Mouse (Mus musculus) heart, postnatal 10 days (tissue): ENCODE measurements around the gene Gm20425. TPM values are rescaled to one million over a fixed set of nuclear protein-coding genes. Genes with fewer than 3 reads are reported as not detected.

Experiments used
- DNase-seq, 2 experiments: peaks; one replicate each; pipeline ENCODE4 v3.0.0; 2021
- intact Hi-C: fragments of 180-260 bp; cut with DNase I; formaldehyde crosslinking; loops from one replicate; pipeline ENCODE4 v1.15.1; 2025
- total RNA-seq, 2 experiments: library from RNA; stranded (reverse); gene quantifications; 2 replicates each; pipeline ENCODE4 v1.2.3; 2021

Gene Gm20425
- 1 to 10 TPM; 6.2 to 7.6 TPM for total RNA-seq

DNA sequence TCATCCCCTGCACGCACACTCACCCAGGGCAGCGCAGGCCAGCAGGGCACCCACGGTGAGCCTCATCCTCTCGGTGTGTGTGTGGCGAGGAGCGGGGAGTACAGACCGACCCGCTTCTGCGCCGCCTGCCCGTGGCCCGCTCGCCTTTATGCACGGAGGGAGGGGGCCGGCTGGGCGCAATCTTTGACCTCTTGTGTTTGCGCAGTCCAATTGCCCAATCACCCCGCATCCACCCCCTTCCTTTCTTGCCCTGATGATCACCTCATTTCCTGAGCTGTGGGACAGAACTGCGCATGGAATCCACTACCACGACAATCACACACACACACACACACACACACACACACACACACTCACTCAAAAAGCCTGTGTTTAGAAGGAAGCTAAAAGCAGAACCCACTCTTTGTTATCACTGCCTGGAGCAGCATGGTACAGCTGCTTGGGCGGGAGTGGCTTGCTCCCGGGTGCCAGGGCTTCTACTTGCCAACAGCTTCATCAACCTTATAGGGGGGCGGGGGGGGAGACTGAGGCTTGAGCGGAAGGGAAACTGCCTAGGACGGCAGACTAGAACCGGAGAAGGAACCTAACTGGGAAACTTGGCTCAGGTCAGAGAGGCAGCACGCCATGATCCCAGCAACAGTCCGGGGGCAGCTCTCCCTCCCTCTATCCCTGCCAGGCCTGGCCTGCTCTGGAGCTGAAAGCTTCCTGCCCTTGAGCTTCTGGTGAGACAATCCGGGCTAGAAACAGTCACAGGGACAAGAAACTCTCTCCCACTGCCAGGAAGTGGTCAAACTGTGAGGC lies at the start of gene Gm20425, which contains the start of gene Trf:
Gm20425 (minus strand) TSS at position 157 of the 801 bp plus-strand sequence.
Trf (minus strand) TSS at position 294 of the 801 bp plus-strand sequence.
- intact Hi-C loops: no loop called here
- peak; percentile 48 to 57 for DNase-seq

DNA sequence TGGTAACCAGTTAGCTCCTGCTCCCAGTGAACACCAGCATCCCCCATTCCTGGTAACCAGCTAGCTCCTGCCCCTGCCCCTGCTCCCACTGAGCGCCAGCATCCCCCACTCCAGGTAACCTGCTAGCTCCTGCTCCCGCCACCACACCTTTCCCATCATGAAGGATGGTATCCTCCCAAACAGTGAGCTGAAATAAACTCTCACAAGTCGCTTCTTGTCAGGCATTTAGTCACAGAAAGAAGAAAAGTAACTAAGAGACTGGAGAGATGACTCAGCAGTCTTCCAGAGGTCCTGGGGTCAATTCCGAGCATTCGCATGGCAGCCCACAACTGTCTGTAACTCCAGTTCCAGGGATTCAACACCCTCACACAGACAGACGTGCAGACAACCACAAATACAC lies 46.8 kb upstream of the Gm20425 start:
- intact Hi-C loops: no loop called here
- DNase-seq: no peak

DNA sequence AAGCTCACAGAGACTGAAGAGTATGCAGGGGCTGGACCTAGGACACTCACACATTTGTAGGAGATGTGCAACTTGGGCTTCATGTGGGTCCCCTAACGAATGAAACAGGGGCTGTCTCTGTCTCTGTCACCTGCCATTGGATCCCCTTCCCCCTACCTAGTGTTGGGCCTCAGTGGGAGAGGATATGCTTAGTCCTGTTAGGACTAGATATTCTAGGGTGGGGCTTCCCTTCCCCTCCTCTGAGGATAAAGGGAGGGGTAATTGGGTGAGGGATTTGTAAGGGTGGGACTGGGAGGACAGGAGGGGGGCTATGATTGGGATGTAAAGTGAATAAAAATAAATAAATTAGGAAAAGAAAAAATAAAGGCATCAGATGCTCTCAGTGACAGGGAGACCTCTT lies 45.6 kb upstream of the Gm20425 start:
- DNase-seq: no peak
- intact Hi-C loops: no loop called here

GRCm38 (mm10) chr9:103274819-103275218 lies 44.7 kb upstream of the Gm20425 start:
- intact Hi-C loops: no loop called here
- DNase-seq: no peak

- no peak for DNase-seq
- intact Hi-C loops: no loop called here
These were observed 41.0 kb upstream of the Gm20425 start for GRCm38 (mm10) chr9:103271104-103271503.

DNA sequence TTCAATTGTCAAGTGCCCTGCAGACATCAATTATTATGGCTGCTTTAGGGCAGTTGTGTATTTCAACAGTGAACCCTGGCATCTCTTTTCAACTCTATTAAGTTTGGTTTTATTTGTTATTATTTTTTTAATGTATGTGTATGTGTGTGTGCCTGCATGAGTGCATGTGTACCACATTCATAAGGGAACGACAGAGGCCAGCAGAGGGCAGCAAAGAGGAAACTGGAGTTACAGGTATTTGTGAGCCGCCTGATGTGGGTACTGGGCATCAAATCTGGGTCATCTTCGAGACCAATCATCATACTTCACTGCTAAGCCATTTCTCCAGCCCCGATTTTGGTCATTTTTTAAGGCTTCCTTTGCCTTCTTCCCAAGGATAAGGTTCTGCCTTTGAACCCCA lies 35.7 kb upstream of the Gm20425 start:
- no peak for DNase-seq
- intact Hi-C loops: no loop called here

GRCm38 (mm10) chr9:103252906-103253305 lies 22.8 kb upstream of the Gm20425 start:
- intact Hi-C loops: no loop called here
- peak; percentile 44 to 47 for DNase-seq

- DNase-seq: no peak
- intact Hi-C loops: no loop called here
These were observed 18.5 kb upstream of the Gm20425 start for GRCm38 (mm10) chr9:103248618-103249017.

GRCm38 (mm10) chr9:103246526-103247168 lies 16.5 kb upstream of the Gm20425 start:
- DNase-seq: no peak
- intact Hi-C loops: no loop called here

- no peak for DNase-seq
- intact Hi-C loops: no loop called here
These were observed 13.5 kb upstream of the Gm20425 start for GRCm38 (mm10) chr9:103243640-103244039.

GRCm38 (mm10) chr9:103241206-103241605 lies 11.1 kb upstream of the Gm20425 start:
- intact Hi-C loops: no loop called here
- DNase-seq: no peak

DNA sequence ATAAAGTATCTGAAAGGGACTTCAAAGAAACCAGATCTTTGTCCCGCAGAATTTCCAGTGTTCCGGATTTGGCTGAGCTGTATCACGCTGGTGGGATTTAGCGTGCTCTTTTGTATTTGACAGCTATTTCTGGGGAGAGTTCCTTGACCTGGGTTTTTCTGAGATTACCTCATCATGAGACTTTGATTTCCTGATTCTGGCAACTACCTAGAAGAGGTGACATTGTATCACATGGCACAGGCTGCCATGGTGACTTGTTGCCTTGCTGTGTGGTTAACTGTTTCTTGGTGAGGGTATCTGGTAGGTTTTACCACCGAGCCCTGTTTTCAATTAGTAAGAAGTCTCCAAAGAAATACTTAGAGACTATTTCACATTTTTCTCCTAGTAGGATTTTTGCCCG lies 9.4 kb upstream of the Gm20425 start:
- no peak for DNase-seq
- intact Hi-C loops: no loop called here

DNA sequence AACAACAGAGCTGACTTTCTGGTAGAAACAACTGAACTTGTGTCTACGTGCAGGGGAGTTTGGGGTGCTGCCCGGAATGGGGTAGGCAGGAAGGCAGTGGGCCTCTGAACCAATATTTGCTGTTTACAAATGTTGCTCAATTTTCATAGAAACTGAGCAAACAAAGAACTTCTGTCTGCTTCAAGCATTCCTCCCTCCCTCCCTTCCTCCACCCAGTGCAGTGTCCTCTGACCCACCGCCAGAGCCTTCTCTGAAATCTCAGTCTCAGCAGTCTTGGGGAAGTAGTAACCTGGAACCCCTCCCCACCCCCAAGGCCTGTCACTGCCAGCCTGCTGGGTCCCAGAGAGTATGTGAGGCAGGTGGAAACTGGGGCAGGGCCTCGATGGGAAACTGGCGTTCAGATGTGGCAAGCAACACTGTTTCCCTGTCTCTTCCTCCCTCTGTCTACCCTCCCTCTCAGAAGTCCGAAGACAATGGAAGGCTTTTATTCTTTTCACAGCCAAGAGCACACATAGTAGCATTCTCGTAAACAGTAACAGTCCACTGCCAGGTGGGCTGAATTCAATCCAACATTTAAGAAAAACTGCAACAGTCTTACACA lies 4.6 kb upstream of the Gm20425 start:
- intact Hi-C loops: no loop called here
- no peak for DNase-seq

DNA sequence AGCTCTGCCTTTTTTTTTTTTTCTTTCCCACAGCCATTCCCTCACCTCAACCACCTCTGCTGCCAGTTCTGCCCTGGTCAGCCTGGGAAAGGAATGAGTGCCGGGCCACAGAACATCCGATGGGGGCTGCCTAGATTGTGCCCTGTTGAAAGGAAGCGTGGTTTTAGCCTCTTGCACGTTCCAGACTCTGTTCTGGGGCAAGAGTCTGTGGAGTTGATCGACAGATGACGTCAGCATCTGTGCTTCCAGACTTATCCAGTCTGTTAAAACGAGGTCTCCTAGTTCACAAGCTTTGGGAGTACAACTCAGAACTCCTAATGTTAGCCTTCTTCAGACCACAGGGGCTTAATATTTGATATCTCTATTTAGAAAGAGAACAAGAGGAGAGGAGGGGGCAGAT lies 4.0 kb upstream of the Gm20425 start:
- no peak for DNase-seq
- intact Hi-C loops: no loop called here

GRCm38 (mm10) chr9:103233006-103233395 lies 2.9 kb upstream of the Gm20425 start:
- intact Hi-C loops: no loop called here
- DNase-seq: no peak

- DNase-seq: no peak
- intact Hi-C loops: no loop called here
These were observed 2.3 kb upstream of the Gm20425 start for GRCm38 (mm10) chr9:103232232-103233005.

DNA sequence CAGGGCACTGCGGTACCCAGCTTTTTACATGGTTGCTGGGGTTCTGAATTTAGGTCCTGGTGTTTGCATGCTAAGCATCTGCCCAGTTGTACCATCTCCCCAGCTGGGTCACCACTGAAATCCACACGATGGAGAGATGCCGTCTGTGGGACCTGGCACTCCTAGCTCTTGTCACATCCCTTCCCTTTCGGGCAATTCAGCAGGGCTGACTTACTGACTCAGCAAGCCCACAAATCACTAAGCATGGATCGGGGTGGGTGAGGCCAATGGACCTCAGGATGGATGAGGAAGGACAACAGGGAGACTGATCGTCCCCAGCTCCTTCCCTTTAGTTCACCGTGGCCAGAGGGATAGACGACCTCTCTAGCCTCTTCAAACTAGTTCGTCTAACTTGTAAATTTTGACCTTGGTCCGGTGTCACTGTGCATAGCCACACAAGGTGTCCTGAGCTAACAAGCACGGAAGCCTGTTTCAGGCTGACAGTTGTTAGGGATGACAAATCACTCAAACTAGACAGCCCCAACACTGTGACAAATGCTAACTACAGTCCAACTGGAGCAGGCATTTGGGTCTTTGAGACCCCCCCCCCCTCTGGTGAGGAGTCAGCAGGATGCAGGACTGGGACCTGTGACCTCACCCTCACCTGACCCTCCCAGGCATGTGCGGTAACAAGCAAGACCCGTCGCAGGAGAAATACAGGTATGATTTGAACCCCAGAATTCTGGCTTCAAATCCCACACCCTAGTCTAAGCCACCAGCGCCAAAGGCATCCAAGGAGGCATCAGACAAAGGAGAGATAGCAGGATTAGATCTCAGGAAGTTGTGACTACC lies 855 bp downstream of the Gm20425 start:
- intact Hi-C loops: loop anchor here (5.0 kb wide), 1 partner anchor 73 kb away; no protein-coding TSS in a partner anchor
- no peak for DNase-seq

DNA sequence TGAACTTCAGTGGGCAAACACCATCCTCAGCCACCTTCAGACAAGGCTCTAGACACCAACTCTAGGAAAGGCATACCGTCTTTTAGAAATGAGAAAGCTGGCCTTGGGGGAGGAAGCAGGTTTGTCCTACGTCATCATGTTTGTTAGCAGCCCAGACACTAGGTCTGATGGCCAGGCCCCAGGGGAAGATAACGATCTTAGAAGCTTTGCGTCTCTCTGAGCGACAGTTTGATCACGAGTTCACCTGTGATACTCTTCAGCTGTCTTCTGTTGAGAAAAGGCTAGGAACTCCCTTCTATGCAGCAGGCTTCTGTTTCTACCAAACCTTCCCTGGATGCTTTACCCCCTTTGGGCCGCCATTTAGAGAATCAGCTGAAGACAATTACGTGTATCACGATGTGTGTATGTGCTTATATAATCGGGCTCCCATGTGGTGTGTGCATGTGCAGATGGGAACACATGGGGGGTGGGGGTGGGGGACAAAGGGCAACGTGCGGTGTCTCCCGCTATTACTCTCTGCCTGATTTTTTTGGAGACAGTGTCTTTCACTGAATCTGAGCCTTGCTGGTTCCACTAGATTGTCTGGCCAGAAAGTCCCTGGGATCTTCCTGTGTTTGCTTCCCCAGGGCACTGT lies 1.6 kb downstream of the Gm20425 start:
- DNase-seq: no peak
- intact Hi-C loops: loop anchor here (5.0 kb wide), 1 partner anchor 74 kb away; no protein-coding TSS in a partner anchor

DNA sequence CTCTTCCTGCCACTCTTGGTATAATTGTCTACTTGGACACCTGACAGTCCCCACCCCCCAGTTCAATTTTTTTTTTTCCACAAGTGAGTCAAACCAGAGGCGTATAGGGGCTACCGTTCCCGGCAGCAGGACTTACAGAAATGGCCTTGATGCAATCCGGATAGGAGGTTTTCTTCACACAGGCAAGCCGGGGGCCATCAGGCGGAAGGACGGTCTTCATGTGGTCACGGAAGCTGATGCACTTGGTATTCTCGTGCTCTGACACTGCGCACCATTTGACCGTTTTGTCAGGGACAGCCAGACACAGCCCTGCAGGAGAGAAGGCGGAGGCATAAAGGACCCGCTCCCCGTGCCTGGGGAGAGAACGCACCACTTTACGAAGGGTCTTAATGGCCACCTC lies 2.3 kb downstream of the Gm20425 start:
- intact Hi-C loops: loop anchor here (5.0 kb wide), 1 partner anchor 75 kb away; no protein-coding TSS in a partner anchor
- DNase-seq: no peak
